Mouse (Mus musculus) ES-E14 (cell line): ENCODE data around the gene Gm29582. TPM values are rescaled to one million over a fixed set of nuclear protein-coding genes. Genes with fewer than 3 reads are reported as not detected.
"Not testable (repeated sequence)": the region's sequence is repeated elsewhere in the genome, so short reads cannot be mapped to it uniquely, and the experiment has no call there.

Experiments used
- DNase-seq: peaks from one replicate; pipeline ENCODE4 v3.0.0-alpha.2; 2013; ENCODE audit warnings: low read depth, low spot score
- H3K27ac ChIP-seq: 2 replicates; pipeline ENCODE4 v1.5.1; 2012; ENCODE audit warnings: low read depth, mild to moderate bottlenecking, low read length, moderate library complexity, mixed read lengths; ENCODE audit not compliant: poor library complexity, insufficient read depth, severe bottlenecking
- H3K36me3 ChIP-seq: 2 replicates; pipeline ENCODE4 v1.6.1; 2012; ENCODE audit warnings: mild to moderate bottlenecking, low read length, moderate library complexity, mixed read lengths; ENCODE audit not compliant: control insufficient read depth, poor library complexity, insufficient read depth, severe bottlenecking
- H3K4me1 ChIP-seq, 2 experiments: fragments of 150-350 bp in 1 of 2; sonication (generic) in 1 of 2; 2 replicates each; pipeline ENCODE4 v1.6.1; 2012; ENCODE audit warnings: low read length in 2 of 2, mild to moderate bottlenecking in 1 of 2, mixed read lengths in 1 of 2; ENCODE audit not compliant: control insufficient read depth in 2 of 2, insufficient read depth in 2 of 2, poor library complexity in 1 of 2
- H3K4me3 ChIP-seq, 2 experiments: fragments of 150-350 bp in 1 of 2; sonication (generic) in 1 of 2; 2 replicates each; pipeline ENCODE4 v1.5.1; 2012; ENCODE audit warnings: low read length in 2 of 2, low read depth in 1 of 2, mild to moderate bottlenecking in 1 of 2, mixed read lengths in 1 of 2; ENCODE audit not compliant: insufficient read depth in 1 of 2, poor library complexity in 1 of 2, severe bottlenecking in 1 of 2
- H3K9ac ChIP-seq: 2 replicates; pipeline ENCODE4 v1.6.1; 2012; ENCODE audit warnings: low read depth, mild to moderate bottlenecking, low read length, mixed read lengths; ENCODE audit not compliant: poor library complexity, insufficient read depth, severe bottlenecking
- H3K9me3 ChIP-seq: fragments of 150-350 bp; sonication (generic); 2 replicates; pipeline ENCODE4 v1.6.1; 2012; ENCODE audit warnings: low read depth, mild to moderate bottlenecking, low read length; ENCODE audit not compliant: control insufficient read depth, insufficient read depth
- in situ Hi-C, 2 experiments: fragments of 600-800 bp; cut with MboI; formaldehyde crosslinking; loops; one replicate each; pipeline ENCODE4 v1.15.1; 2025; ENCODE audit warnings: low sequenced_read_pairs in 2 of 2, inconsistent platforms in 1 of 2; ENCODE audit not compliant: unreplicated experiment in 2 of 2
- total RNA-seq: library from RNA; depleted of rRNA; stranded (reverse); fragments of 300-350 nt; gene quantifications from 2 replicates; pipeline ENCODE4 v1.2.3, GENCODE M21; 2012; rRNA removed

The Gm29582 gene
- not detected in 2 replicates for total RNA-seq

GRCm38 (mm10) chrY:30738461-30738860 is at the start of gene Gm29582:
Gm29582 (minus strand) TSS chrY:30738561.
- DNase-seq, in situ Hi-C loops, H3K9me3 ChIP-seq, H3K4me1 ChIP-seq, H3K9ac ChIP-seq, H3K27ac ChIP-seq, H3K36me3 ChIP-seq, H3K4me3 ChIP-seq: not testable (repeated sequence)
